Mouse (Mus musculus) layer of hippocampus, adult 9-10 months (tissue): ENCODE measurements around the gene Catsperg1.
A peak's percentile ranks its signal among the peaks of the same experiment; 100 is the strongest.
"Not testable (repeated sequence)": the region's sequence is repeated elsewhere in the genome, so short reads cannot be mapped to it uniquely, and the experiment has no call there.

Experiments
- DNase-seq: peaks from one replicate; pipeline ENCODE4 v3.0.0; 2022; ENCODE audit warnings: low spot score

Catsperg1 gene

GRCm38 (mm10) chr7:29213675-29214082, at the start of gene Catsperg1:
Gene Catsperg1, minus strand, starts transcription at chr7:29214035.
- no peak for DNase-seq

- DNase-seq: no peak
Measured at GRCm38 (mm10) chr7:29262151-29262550, 48.3 kb upstream of the Catsperg1 start.

GRCm38 (mm10) chr7:29259781-29260730, 46.2 kb upstream of the Catsperg1 start:
- no peak for DNase-seq

GRCm38 (mm10) chr7:29257368-29257767, 43.5 kb upstream of the Catsperg1 start:
- no peak for DNase-seq

- no peak for DNase-seq
Measured at GRCm38 (mm10) chr7:29255875-29256274, 42.0 kb upstream of the Catsperg1 start.

GRCm38 (mm10) chr7:29253842-29254241, 40.0 kb upstream of the Catsperg1 start:
- DNase-seq: no peak

GRCm38 (mm10) chr7:29251166-29251565, 37.3 kb upstream of the Catsperg1 start:
- DNase-seq: no peak

- DNase-seq: no peak
Measured at GRCm38 (mm10) chr7:29248261-29248841, 34.5 kb upstream of the Catsperg1 start, which contains the start of gene 2200002D01Rik. Gene 2200002D01Rik, minus strand, starts transcription at chr7:29248466.

GRCm38 (mm10) chr7:29247706-29248105, 33.9 kb upstream of the Catsperg1 start:
- DNase-seq: no peak

- peak; percentile 40 for DNase-seq
Measured at GRCm38 (mm10) chr7:29247314-29247700, 33.5 kb upstream of the Catsperg1 start.

- no peak for DNase-seq
Measured at GRCm38 (mm10) chr7:29246619-29247313, 32.9 kb upstream of the Catsperg1 start.

GRCm38 (mm10) chr7:29246015-29246414, 32.2 kb upstream of the Catsperg1 start:
- DNase-seq: no peak

- DNase-seq: no peak
Measured at GRCm38 (mm10) chr7:29244732-29245416, 31.0 kb upstream of the Catsperg1 start.

- peak; percentile 95 for DNase-seq
Measured at GRCm38 (mm10) chr7:29238019-29238967, 24.5 kb upstream of the Catsperg1 start, which contains the start of gene Yif1b. Gene Yif1b, plus strand, starts transcription at chr7:29238329.

- DNase-seq: not testable (repeated sequence)
Measured at GRCm38 (mm10) chr7:29237596-29237995, 23.8 kb upstream of the Catsperg1 start.

GRCm38 (mm10) chr7:29236593-29236992, 22.8 kb upstream of the Catsperg1 start:
- DNase-seq: no peak

GRCm38 (mm10) chr7:29234661-29235060, 20.8 kb upstream of the Catsperg1 start:
- DNase-seq: no peak

GRCm38 (mm10) chr7:29233745-29234144, 19.9 kb upstream of the Catsperg1 start:
- DNase-seq: no peak

GRCm38 (mm10) chr7:29232247-29233013, 18.6 kb upstream of the Catsperg1 start, which contains the start of gene Kcnk6:
Gene Kcnk6, minus strand, starts transcription at chr7:29232515.
- DNase-seq: no peak

- DNase-seq: no peak
Measured at GRCm38 (mm10) chr7:29231517-29231916, 17.7 kb upstream of the Catsperg1 start.
